Mouse (Mus musculus): ENCODE data around the gene Fzr1.

DNA sequence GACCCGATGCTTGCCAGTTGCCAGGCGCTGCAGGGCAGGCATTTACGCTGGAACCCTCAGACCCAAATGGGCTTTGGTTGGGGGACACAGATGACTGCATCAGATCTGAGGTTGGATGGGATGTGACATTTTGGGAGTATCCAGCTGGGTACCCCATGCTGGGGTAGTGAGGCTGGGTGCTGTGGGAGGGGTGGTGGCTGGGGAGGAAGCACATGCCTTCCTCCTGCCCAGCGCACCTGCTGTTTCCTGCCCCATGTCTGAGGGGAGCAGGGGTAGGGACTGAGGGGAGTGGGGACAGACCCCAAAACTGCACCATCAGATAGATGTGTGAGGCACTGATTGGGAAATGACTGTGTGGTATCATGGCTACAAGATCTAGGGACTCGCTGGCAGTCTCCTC lies 18.4 kb upstream of the Fzr1 start:
- TF ChIP-seq POLR2A (IDR thresholded peaks at IDR 0.05; ENCODE audit: insufficient read depth, low read length) (no peak), CTCF (IDR thresholded peaks at IDR 0.05; ENCODE audit: low read depth, low read length) (no peak), EP300 (IDR thresholded peaks at IDR 0.05; ENCODE audit: insufficient read depth, low read depth, low read length) (no peak)
